Mouse (Mus musculus): ENCODE data around the gene Stambpl1.

DNA sequence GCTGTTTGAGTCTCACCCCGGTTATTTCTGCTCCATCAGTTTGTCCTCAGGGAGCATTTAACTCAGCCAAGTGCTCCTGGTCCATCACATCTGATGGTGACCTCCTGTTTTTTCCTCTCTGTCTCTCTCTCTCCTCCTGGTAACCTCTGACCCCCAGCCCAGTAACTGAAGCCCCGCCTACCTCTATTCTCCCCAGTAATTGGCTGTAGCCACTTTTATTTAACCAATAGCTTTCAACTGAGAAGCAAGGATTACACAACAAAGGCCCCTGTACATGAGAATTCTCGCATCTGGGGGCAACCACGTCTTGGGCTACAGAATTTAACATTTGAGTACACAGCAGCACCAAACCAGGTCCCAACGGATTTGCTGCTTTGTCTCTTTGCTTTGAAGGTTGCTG, 40.3 kb downstream of the Stambpl1 start:
- TF ChIP-seq CTCF (IDR thresholded peaks at IDR 0.05) (no peak), EP300 (IDR thresholded peaks at IDR 0.05) (no peak)

All from lung, postnatal 0 days (tissue).